Mouse (Mus musculus): ENCODE results near the gene Trappc10.

Trappc10 gene

GRCm38 (mm10) chr10:78258142-78258675, 13.8 kb upstream of the Trappc10 start:
- DNase-seq (ENCODE audit: low read depth, low spot score), result no peak

DNA sequence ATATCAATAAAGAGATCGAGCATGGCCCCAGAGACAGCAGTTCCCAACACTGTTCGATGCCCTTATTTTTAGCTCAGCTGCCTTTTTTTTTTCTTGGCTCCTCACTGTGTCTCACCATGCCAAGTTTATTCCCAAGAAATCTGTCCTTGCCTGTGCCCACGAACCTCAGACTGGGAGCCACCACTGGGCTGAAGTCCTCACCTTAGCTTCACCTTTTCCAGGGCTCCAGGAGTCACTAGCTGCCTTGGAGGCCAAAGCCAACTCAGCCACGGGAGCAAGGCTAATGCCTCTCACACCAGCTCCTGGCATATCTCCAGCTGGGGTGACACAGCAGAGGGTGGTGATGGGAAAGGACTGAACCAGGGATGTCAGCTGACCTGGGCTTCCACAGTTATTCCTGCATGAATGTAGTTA, 11.2 kb upstream of the Trappc10 start:
- DNase-seq (ENCODE audit: low read depth, low spot score), result no peak

- DNase-seq (ENCODE audit: low read depth, low spot score), result no peak
Measured at GRCm38 (mm10) chr10:78247206-78247605, 2.8 kb upstream of the Trappc10 start.

DNA sequence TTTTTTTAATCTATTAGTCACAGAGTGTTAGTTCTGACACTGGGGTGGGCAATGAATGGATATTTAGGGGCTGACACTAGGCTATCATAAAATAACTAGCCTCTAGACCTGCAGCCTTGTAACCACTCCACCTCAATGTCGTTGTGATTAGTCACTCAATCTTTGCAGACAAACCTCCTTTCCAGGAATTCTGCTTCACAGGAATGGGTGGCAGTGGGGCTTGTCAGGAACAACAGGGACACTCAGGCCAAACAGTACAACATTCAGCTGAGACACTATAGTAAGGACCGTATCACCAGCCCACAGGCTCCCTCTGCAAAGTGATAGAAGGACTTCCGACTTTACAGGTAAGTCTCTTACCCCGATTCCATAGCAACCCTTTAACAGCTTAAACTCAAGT, 2.3 kb upstream of the Trappc10 start:
- no peak for DNase-seq (ENCODE audit: low read depth, low spot score)

DNA sequence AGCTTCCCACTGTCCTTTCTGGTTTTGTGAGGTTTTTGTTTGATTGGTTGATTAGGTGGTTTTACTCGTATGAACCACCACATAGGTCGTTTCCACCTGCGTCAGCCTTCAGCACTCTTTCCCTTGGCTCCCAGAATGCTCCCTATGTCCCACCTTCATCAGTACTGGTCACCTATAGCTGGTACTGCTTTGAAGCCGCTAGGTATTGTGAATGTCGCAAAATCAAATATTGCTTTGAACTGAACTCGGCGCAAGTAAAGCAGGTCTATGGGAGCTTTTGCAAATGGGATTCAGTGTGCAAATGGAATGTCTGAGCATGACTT, 745 bp upstream of the Trappc10 start:
- DNase-seq (ENCODE audit: low read depth, low spot score), result no peak

GRCm38 (mm10) chr10:78244058-78244437, 393 bp downstream of the Trappc10 start:
- DNase-seq (ENCODE audit: low read depth, low spot score), result no peak

DNA sequence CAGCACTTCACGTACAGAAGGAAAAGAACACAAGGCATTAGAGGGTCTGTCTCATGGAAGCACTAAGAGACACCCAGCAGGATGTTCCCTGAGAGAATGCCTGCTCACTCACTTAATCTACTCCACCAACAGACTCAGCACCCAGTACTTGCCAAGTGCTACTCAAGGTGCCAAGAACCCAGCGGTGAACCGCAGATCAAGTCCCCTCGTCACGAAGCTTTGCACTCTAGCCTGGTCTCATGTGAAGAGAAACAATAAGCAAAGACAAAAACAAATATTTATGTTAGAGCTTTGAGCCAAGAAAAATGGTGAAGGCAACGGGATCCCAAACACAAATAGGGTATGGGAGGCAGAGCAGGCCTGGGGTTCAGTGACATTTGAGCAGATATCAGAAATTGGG, 5.5 kb downstream of the Trappc10 start:
- no peak for DNase-seq (ENCODE audit: low read depth, low spot score)

- DNase-seq (ENCODE audit: low read depth, low spot score), result no peak
Measured at GRCm38 (mm10) chr10:78238297-78238696, 6.1 kb downstream of the Trappc10 start.

- DNase-seq (ENCODE audit: low read depth, low spot score), result no peak
Measured at GRCm38 (mm10) chr10:78237809-78238208, 6.6 kb downstream of the Trappc10 start.

DNA sequence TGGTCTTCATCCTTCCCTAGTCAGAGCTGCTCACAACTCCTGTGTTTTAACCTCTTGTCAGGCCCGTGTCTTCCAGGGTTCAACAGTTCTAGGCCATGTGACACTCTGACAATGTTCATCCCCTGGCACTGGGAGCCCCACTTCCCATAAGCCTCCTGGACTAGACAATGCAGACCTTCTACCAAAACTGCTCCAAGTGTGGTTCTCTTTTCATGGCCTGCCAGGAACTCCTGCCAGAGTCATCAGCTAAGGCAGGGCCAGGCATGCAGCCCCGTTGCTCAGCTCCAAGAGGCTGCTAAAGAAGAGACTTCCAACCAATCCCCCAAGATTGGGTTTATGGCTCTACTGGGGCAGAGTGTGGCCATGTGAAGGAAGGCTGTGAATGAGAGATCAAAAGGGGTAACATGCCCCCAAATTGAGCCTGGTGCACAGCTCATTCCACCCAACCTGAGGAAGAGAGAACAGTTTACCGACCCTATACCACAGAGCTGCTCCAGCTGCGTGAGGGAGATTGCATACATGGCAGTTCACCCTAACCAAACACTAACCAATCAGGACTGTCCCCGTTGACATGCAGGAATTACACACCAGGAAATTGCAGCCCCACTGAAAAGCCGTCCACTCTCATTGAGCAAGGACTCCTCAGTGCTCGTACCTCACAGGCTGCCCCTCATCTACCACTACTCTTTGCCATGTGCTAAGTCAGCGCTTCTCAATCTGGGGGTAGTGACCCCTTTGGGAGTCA, 7.4 kb downstream of the Trappc10 start:
- DNase-seq (ENCODE audit: low read depth, low spot score), result no peak

- DNase-seq (ENCODE audit: low read depth, low spot score), result no peak
Measured at GRCm38 (mm10) chr10:78233756-78234155, 10.7 kb downstream of the Trappc10 start.

GRCm38 (mm10) chr10:78233161-78233560, 11.3 kb downstream of the Trappc10 start:
- no peak for DNase-seq (ENCODE audit: low read depth, low spot score)

DNA sequence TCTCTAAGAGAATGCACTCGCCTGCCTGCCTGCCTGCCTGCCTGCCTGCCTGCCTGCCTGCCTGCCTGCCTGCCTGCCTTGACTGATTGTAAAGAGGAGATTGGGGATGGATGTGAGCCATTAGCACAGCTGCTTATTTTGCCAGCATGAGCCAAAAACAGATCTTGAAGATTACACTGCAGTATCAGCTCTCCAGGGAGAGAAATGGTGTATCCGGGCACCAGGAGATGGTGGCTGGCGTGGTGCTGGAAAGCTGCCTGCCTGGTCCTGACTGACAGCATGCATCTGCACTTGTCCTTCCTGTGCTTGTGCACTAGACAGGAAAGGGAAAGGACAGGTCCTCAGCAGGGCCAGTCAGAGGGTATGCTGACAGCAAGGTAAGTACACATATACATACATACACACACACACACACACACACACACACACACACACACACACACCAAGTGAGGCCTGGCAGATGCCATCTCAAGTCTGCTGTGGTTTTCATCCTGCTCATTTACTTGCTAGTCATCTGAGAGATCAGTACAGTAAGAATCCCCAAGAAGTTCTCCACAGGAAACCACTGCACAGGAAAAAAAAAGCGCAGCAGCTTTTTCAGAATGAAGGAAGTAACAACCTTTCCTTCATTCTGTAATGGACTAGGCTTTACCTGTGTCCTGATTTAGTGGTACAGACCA, 12.0 kb downstream of the Trappc10 start:
- no peak for DNase-seq (ENCODE audit: low read depth, low spot score)

GRCm38 (mm10) chr10:78228560-78228928, 15.9 kb downstream of the Trappc10 start:
- DNase-seq (ENCODE audit: low read depth, low spot score), result no peak

DNA sequence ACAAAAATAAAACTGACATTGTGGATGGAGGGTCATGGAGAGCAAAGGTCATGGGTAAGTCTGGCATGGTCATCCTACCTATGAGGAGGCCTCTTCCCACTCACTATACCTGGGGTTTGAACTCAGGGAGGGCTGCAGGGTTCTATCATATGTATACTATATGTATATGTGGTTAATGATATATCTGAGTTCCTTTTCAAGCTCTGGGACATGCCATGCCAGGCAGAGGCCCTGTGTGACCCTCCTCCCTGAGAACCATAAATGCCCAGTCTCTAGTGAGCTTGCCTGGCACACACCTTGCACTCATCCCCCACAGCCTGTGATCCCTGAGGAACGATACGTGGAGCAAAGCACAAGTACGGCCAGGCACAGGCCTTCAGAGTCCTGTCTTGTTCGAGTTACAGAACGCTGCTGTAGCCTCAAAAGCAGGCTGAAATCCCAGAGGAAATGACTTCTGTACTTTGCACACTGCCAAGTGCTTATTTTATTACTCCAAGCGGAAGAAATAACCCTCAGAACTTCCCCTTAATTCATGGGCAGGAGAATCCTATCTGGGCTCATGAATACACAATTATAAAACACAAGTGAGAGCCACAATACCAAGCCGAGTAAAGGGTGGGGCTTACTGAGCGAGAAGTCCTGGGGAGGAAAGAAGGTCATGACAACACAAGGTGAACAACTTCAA, 16.4 kb downstream of the Trappc10 start:
- no peak for DNase-seq (ENCODE audit: low read depth, low spot score)

DNA sequence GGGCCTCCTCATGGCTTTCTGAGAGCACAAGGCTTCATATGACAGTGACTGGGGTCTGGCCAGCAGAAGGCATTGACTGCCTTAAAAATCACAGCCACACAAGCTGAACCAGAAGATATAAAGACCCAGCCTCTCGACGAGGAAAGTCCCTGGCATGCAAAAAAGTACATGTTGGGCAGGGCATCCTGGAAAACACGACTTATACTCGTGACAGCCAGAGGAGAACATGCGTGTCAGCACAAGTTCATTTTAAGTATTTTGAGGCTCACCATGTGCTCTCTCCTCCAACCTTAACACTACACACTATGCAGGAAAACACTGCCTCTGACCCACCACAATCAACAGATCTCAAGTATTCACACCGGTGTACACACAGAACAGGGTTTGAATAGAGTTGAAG, 20.3 kb downstream of the Trappc10 start:
- DNase-seq (ENCODE audit: low read depth, low spot score), result no peak

GRCm38 (mm10) chr10:78222908-78223307, 21.5 kb downstream of the Trappc10 start:
- DNase-seq (ENCODE audit: low read depth, low spot score), result no peak

- no peak for DNase-seq (ENCODE audit: low read depth, low spot score)
Measured at GRCm38 (mm10) chr10:78221315-78221714, 23.1 kb downstream of the Trappc10 start.

DNA sequence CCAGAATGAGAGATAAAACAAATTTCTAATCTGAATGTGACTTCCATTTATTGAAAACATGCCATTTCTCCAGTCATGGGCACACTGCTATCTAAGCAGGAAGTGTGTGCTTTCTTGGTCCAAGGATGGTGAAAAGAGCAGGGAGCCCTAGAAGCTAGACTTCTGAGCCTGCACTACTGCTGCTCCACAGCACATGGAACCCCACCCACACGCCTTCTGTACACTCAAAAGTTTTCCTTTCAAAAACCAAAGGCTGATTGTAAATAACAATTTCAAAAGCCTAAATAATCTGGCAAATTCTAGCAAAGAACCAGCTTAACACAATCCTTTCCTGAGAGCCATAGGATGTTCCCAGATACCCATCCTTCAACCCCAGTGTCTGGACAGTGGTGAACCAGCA, 24.9 kb downstream of the Trappc10 start:
- no peak for DNase-seq (ENCODE audit: low read depth, low spot score)

- DNase-seq (ENCODE audit: low read depth, low spot score), result no peak
Measured at GRCm38 (mm10) chr10:78218576-78218975, 25.9 kb downstream of the Trappc10 start.

DNA sequence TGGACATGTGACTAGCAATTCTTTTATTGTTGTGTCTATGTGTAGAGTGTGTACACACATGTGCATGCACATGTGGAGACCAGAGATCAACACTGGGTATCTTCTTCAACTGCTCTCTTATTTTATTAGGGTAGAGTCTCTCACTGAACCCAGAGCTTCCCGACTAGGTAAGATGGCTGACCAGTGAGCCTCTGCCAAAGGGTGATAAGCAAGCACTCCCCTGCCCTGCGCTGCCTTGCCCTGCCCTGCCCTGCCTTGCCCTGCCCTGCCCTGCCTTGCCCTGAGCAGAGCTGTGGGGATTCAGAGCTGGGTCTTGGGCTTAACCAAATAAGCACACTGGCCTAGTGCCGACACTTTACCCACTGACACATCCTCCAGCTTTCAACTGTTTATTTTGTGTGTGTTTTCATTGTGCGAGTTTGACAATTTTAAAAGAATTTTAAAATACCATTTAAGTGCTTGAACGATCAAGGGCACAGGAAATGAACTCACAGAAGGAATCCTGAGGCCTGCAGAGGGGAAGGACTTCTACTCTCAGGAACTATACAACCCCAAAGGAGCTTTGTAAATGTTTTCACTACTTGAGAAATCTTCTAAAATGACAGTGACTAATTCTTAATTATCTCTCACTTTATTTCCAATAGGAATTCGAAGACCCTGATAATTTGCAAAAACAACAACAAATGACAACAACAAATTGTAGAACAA, 27.9 kb downstream of the Trappc10 start:
- DNase-seq (ENCODE audit: low read depth, low spot score), result no peak

GRCm38 (mm10) chr10:78214371-78214770, 30.1 kb downstream of the Trappc10 start:
- no peak for DNase-seq (ENCODE audit: low read depth, low spot score)

Measured in embryo, embryonic 11.5 days (tissue).